Mouse (Mus musculus) forebrain, postnatal 0 days (tissue): ENCODE measurements around the gene Glb1l. TPM values are rescaled to one million over a fixed set of nuclear protein-coding genes. Genes with fewer than 3 reads are reported as not detected.

ENCODE experiments used
- ATAC-seq: fragments of 200-750 bp; cut with Nextera tagmentation; 2 replicates; pipeline ENCODE4 v1.8.0; 2017; ENCODE audit warnings: mild to moderate bottlenecking, moderate library complexity
- DNase-seq: peaks from one replicate; pipeline ENCODE4 v3.0.0-alpha.2; 2015
- H3K27ac ChIP-seq: fragments of 300-500 bp; sonication (generic); 2 replicates; pipeline ENCODE4 v1.5.1; 2014; ENCODE audit warnings: low read depth, mild to moderate bottlenecking, antibody characterized with exemption, low read length, moderate library complexity, mixed read lengths
- H3K27me3 ChIP-seq: fragments of 300-500 bp; sonication (generic); 2 replicates; pipeline ENCODE4 v1.6.1; 2014; ENCODE audit warnings: mild to moderate bottlenecking, low read length, mixed read lengths; ENCODE audit not compliant: insufficient read depth
- H3K36me3 ChIP-seq: fragments of 300-500 bp; sonication (generic); 2 replicates; pipeline ENCODE4 v1.6.1; 2014; ENCODE audit warnings: mild to moderate bottlenecking, moderate library complexity; ENCODE audit not compliant: insufficient read depth
- H3K4me1 ChIP-seq: fragments of 300-500 bp; sonication (generic); 2 replicates; pipeline ENCODE4 v1.6.1; 2014; ENCODE audit warnings: antibody characterized with exemption; ENCODE audit not compliant: insufficient read depth
- H3K4me2 ChIP-seq: fragments of 300-500 bp; sonication (generic); 2 replicates; pipeline ENCODE4 v1.6.1; 2014; ENCODE audit warnings: low read depth, mild to moderate bottlenecking, moderate library complexity
- H3K4me3 ChIP-seq: fragments of 300-500 bp; sonication (generic); 2 replicates; pipeline ENCODE4 v1.5.1; 2014; ENCODE audit warnings: low read depth, low read length, mixed read lengths
- H3K9ac ChIP-seq: fragments of 300-500 bp; sonication (generic); 2 replicates; pipeline ENCODE4 v1.6.1; 2014; ENCODE audit warnings: mild to moderate bottlenecking
- H3K9me3 ChIP-seq: fragments of 300-500 bp; sonication (generic); 2 replicates; pipeline ENCODE4 v1.6.1; 2016; ENCODE audit warnings: low read length
- CTCF ChIP-seq: sonication (generic); IDR thresholded peaks from 2 replicates; pipeline ENCODE4 v1.5.1; 2016; ENCODE audit warnings: antibody characterized with exemption, control low read depth, low read depth
- whole genome bisulfite sequencing: fragments of 180-500 bp; shearing (Covaris S2); extraction: QIAGEN DNeasy Blood & Tissue Kit; methylation state at CpG from one replicate; pipeline ENCODE4 v1.1.7; 2014; 5-methylcytosine and 5-hydroxymethylcytosine counted together
- microRNA-seq, 2 experiments: library from miRNA; unstranded; fragments of <30 nt; microRNA quantifications; one replicate each; pipeline ENCODE4; 2016
- polyA plus RNA-seq: library from polyadenylated mRNA; unstranded; fragments of >200 nt; fragmentation: Nextera tagmentation; extraction: Ambion mirVana; gene quantifications from 2 replicates; pipeline ENCODE4 v1.2.1, GENCODE M21; 2015
- total RNA-seq: library from RNA; depleted of rRNA; stranded (reverse); fragments of >200 nt; gene quantifications from 2 replicates; pipeline ENCODE4 v1.2.3, GENCODE M21; 2014; rRNA removed

Gene Glb1l
- total and polyA plus RNA-seq, 2 experiments from 2014 or later: 12.4 to 15.0 TPM

DNA sequence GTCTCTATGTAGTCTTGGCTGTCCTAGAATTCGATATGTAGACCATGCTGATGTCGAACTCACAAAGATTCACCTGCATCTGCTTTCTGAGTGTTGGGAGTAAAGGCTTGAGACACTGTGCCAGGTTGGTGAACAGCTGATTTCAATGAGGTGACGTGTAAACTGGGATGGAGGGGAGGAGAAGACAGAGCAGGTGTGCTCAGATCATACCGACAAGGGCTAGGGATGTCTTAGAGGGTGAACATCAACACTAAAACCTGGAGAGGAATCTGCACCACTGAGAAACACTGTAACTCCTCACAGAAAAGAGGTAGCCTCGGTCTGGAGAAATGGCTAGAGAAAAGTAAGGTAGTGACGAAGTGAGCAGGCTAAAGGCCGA is 42.5 kb downstream of the Glb1l start:
- 11% methylated on average over 7 of the region's 7 CpGs for WGBS
- peak overlapping the region; percentile 21; the same call in 1 of the 2 replicates for H3K27ac ChIP-seq
- no peaks in the 10 kb centered on the region for H3K9me3 ChIP-seq
- no peak for TF ChIP-seq CTCF
- H3K27me3 ChIP-seq: no peaks in the 10 kb centered on the region
- 0 out of 2 replicates have a peak overlapping the region, but pooled peaks have one; percentile 65 for H3K9ac ChIP-seq
- peaks cover 25% of the 10 kb centered on the region for H3K36me3 ChIP-seq
- H3K4me2 ChIP-seq: peak overlapping the region; percentile 67
- no peak for DNase-seq
- 0 out of 2 replicates have a peak, but pooled peaks cover 5% of the 10 kb centered on the region for H3K4me1 ChIP-seq
- peak; percentile 63 for ATAC-seq
- H3K4me3 ChIP-seq: peak overlapping the region; percentile 89

- DNase-seq (no peak), ATAC-seq (no peak)
- Histone ChIP-seq H3K9ac (no peak overlapping the region), H3K4me3 (no peak overlapping the region), H3K36me3 (no peaks in the 10 kb centered on the region), H3K27me3 (no peaks in the 10 kb centered on the region), H3K27ac (no peak overlapping the region), H3K4me1 (no peaks in the 10 kb centered on the region), H3K9me3 (no peaks in the 10 kb centered on the region), H3K4me2 (no peak overlapping the region)
- 65% methylated on average over 4 of the region's 4 CpGs for WGBS
- TF ChIP-seq CTCF: no peak
Observed at GRCm38 (mm10) chr1:75160256-75160617, 50.4 kb downstream of the Glb1l start.

DNA sequence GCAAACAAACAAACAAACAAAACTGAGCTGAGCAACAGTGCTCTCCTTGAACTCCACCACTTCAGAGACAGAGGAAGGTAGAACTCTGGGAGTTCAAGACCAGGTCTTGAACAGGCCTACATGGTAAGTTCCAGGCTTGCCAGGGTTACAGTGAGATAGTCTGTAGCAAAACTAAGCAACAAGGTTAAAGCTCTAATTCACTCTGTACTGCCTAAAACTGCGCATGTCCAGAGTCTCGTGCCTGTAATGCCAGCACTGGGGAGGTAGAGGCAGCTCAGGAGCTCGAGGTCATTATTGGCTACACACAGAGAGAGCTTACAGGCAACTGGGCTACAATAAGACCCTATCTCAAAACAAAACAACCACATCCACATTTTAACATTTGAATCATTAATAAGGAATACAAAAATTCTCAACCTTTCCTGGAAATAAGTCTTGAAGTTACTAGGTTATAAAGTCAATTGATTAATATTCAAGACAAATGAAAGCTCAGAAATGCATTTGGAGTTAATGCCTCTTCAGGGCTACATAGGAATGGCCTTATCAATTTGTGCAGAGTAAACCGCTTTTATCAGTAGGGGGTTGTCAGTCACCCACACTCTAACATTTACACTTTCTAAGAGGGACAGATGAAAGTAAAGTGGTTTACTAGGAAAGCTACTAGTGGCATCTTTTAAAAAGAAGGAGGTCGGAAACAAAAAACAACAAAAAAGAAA is 50.9 kb downstream of the Glb1l start:
- ATAC-seq (no peak), DNase-seq (no peak)
- Histone ChIP-seq H3K4me1 (no peaks in the 10 kb centered on the region), H3K4me2 (no peak overlapping the region), H3K36me3 (no peaks in the 10 kb centered on the region), H3K4me3 (no peak overlapping the region), H3K9me3 (no peaks in the 10 kb centered on the region), H3K27me3 (no peaks in the 10 kb centered on the region), H3K27ac (no peak overlapping the region), H3K9ac (no peak overlapping the region)
- no peak for TF ChIP-seq CTCF
- WGBS: 68% methylated on average over 5 of the region's 5 CpGs

GRCm38 (mm10) chr1:75158990-75159389 is 51.6 kb downstream of the Glb1l start:
- Histone ChIP-seq H3K9ac (no peak overlapping the region), H3K27me3 (no peaks in the 10 kb centered on the region)
- no peak for TF ChIP-seq CTCF

DNA sequence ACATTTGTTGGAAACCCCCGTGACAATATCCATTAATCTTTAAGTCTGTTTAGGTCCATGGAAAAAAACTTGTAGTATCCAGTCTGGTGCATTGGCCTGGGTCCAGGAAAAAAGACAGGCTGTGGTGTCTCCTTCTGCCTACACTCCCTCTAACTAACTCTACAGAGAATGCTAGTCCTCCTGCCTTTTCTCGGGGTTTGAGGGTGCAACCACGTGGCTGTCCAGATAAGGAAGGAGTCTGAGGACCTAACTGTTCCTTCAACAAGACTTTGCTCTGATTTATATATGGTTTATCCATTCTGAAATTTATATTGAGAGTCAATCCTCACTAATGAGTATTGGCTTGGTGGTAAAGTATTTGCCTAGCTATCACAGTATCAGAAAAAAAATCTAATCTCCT is 54.8 kb downstream of the Glb1l start:
- Histone ChIP-seq H3K4me1 (no peaks in the 10 kb centered on the region), H3K27ac (no peak overlapping the region), H3K27me3 (no peaks in the 10 kb centered on the region), H3K4me2 (no peak overlapping the region), H3K4me3 (no peak overlapping the region), H3K36me3 (no peaks in the 10 kb centered on the region), H3K9ac (no peak overlapping the region), H3K9me3 (no peaks in the 10 kb centered on the region)
- ATAC-seq: no peak
- DNase-seq: no peak
- TF ChIP-seq CTCF: no peak
- WGBS: 65% methylated on average over 3 of the region's 3 CpGs

More at GRCm38 (mm10) chr1:75158990-75159389, 51.6 kb downstream of the Glb1l start:
- Histone ChIP-seq H3K9me3 (no peaks in the 10 kb centered on the region), H3K4me3 (no peak overlapping the region), H3K36me3 (no peaks in the 10 kb centered on the region), H3K4me2 (no peak overlapping the region), H3K4me1 (no peaks in the 10 kb centered on the region), H3K27ac (no peak overlapping the region)
- DNase-seq (no peak), ATAC-seq (no peak)

GRCm38 (mm10) chr1:75148727-75149126 is 61.9 kb downstream of the Glb1l start:
- H3K4me3 ChIP-seq: no peak overlapping the region
- H3K27me3 ChIP-seq: no peaks in the 10 kb centered on the region
- H3K36me3 ChIP-seq: peaks cover 37% of the 10 kb centered on the region
- no peaks in the 10 kb centered on the region for H3K9me3 ChIP-seq
- no peak overlapping the region for H3K9ac ChIP-seq
- peaks cover 3% of the 10 kb centered on the region for H3K4me1 ChIP-seq
- TF ChIP-seq CTCF: no peak
- H3K4me2 ChIP-seq: no peak overlapping the region
- 88% methylated on average over 4 of the region's 4 CpGs for WGBS
- DNase-seq (no peak), ATAC-seq (no peak)
- H3K27ac ChIP-seq: no peak overlapping the region

Small RNAs within 50 kb of the gene (microRNA-seq; reads per million reads assigned to microRNA genes)
- gene Gm27943: 0 reads per million in 2 experiments

Other genes starting within 250 kb of the Glb1l start
- 3.6 and 4.2 TPM in 2 replicates for gene Nhej1, start 85.6 kb downstream of the Glb1l start, total RNA-seq
- gene Nhej1, start 85.6 kb downstream of the Glb1l start, polyA plus RNA-seq: 3.9 and 4.9 TPM in 2 replicates
- gene Slc23a3, start 76.9 kb downstream of the Glb1l start, total RNA-seq: not detected in 2 replicates
- gene Slc23a3, start 76.9 kb downstream of the Glb1l start, polyA plus RNA-seq: not detected in 2 replicates
- 47.1 and 50.3 TPM in 2 replicates for gene Cnppd1, start 68.1 kb downstream of the Glb1l start, total RNA-seq
- gene Cnppd1, start 68.1 kb downstream of the Glb1l start, polyA plus RNA-seq: 57.3 and 58.3 TPM in 2 replicates
- gene Retreg2, start 68.0 kb downstream of the Glb1l start, total RNA-seq: 141 and 181 TPM in 2 replicates
- gene Retreg2, start 68.0 kb downstream of the Glb1l start, polyA plus RNA-seq: 108 and 121 TPM in 2 replicates
- gene Zfand2b, start 42.2 kb downstream of the Glb1l start, total RNA-seq: 33.1 and 43.5 TPM in 2 replicates
- 44.9 and 48.4 TPM in 2 replicates for gene Zfand2b, start 42.2 kb downstream of the Glb1l start, polyA plus RNA-seq
- gene Abcb6, start 30.4 kb downstream of the Glb1l start, total RNA-seq: 40.7 and 42.5 TPM in 2 replicates
- gene Abcb6, start 30.4 kb downstream of the Glb1l start, polyA plus RNA-seq: 46.0 and 52.5 TPM in 2 replicates
- gene Ankzf1, start 18.7 kb downstream of the Glb1l start, total RNA-seq: 17.9 and 22.2 TPM in 2 replicates
- gene Ankzf1, start 18.7 kb downstream of the Glb1l start, polyA plus RNA-seq: 12.5 and 13.5 TPM in 2 replicates
- gene Atg9a, start 18.6 kb downstream of the Glb1l start, total RNA-seq: 53.2 and 76.1 TPM in 2 replicates
- 47.2 and 57.9 TPM in 2 replicates for gene Atg9a, start 18.6 kb downstream of the Glb1l start, polyA plus RNA-seq
- 102 and 109 TPM in 2 replicates for gene Stk16, start within 50 bp of the Glb1l start, total RNA-seq
- 95.6 and 102 TPM in 2 replicates for gene Stk16, start within 50 bp of the Glb1l start, polyA plus RNA-seq
- 54.8 and 58.5 TPM in 2 replicates for gene Tuba4a, start 9.1 kb upstream of the Glb1l start, total RNA-seq
- gene Tuba4a, start 9.1 kb upstream of the Glb1l start, polyA plus RNA-seq: 76.9 and 87.1 TPM in 2 replicates
- gene A630095N17Rik, start 21.3 kb upstream of the Glb1l start, total RNA-seq: 0.46 TPM in 1 of 2 replicates, not detected in the other
- 0.34 TPM in 1 of 2 replicates, not detected in the other for gene A630095N17Rik, start 21.3 kb upstream of the Glb1l start, polyA plus RNA-seq
- 32.2 and 39.7 TPM in 2 replicates for gene Dnajb2, start 25.6 kb upstream of the Glb1l start, total RNA-seq
- gene Dnajb2, start 25.6 kb upstream of the Glb1l start, polyA plus RNA-seq: 37.4 and 47.0 TPM in 2 replicates
- gene Ptprn, start 53.7 kb upstream of the Glb1l start, total RNA-seq: 58.2 and 68.7 TPM in 2 replicates
- gene Ptprn, start 53.7 kb upstream of the Glb1l start, polyA plus RNA-seq: 21.5 and 31.5 TPM in 2 replicates
- 136 and 170 TPM in 2 replicates for gene Resp18, start 67.6 kb upstream of the Glb1l start, total RNA-seq
- gene Resp18, start 67.6 kb upstream of the Glb1l start, polyA plus RNA-seq: 123 and 186 TPM in 2 replicates
- 135 and 164 TPM in 2 replicates for gene Dnpep, start 107.2 kb upstream of the Glb1l start, total RNA-seq
- gene Dnpep, start 107.2 kb upstream of the Glb1l start, polyA plus RNA-seq: 140 and 156 TPM in 2 replicates
- 1.0 and 1.4 TPM in 2 replicates for gene Des, start 149.5 kb upstream of the Glb1l start, total RNA-seq
- 1.2 TPM in 2 replicates for gene Des, start 149.5 kb upstream of the Glb1l start, polyA plus RNA-seq
- gene Speg, start 164.5 kb upstream of the Glb1l start, total RNA-seq: 44.4 and 56.3 TPM in 2 replicates
- gene Speg, start 164.5 kb upstream of the Glb1l start, polyA plus RNA-seq: 17.8 and 20.6 TPM in 2 replicates
- gene Gmppa, start 225.1 kb upstream of the Glb1l start, total RNA-seq: 57.3 and 68.3 TPM in 2 replicates
- 64.0 and 64.9 TPM in 2 replicates for gene Gmppa, start 225.1 kb upstream of the Glb1l start, polyA plus RNA-seq
- 21.2 and 21.4 TPM in 2 replicates for gene Asic4, start 239.6 kb upstream of the Glb1l start, total RNA-seq
- gene Asic4, start 239.6 kb upstream of the Glb1l start, polyA plus RNA-seq: 6.3 and 7.7 TPM in 2 replicates